26 mouse cellular contexts compared by ENCODE assay signal in the genomic region with DNA sequence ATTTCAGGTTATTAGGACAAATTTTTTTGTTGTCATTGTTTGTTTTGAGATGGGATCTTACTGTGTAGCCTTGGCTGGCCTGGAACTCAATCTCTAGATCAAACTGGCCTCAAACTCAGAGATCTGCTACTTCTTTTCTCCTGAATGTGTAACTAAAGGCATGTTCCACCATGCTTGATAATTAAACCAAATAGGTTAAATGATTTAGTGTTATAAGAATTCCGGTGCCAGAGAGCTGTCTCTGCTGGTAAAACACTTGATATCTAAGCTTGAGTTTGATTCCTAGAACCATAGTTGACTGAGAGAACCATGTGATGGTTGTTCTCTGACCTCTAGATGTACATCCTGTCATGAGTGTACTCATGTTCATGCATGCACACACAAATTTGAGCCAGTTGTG.
"Had no signal": no experiment of that assay in that cellular context is flagged by ENCODE, and none has a peak within 500 bp of the region (broad histone marks: within the 10 kb centered on the region; RNA-seq: fewer than 3 reads in every experiment).

No protein-coding gene starts in this region.

- H3K9me3 ChIP-seq: heart, embryonic 13.5 days; heart, embryonic 15.5 days; hindbrain, embryonic 12.5 days; intestine, embryonic 15.5 days; limb, embryonic 10.5 days; liver, embryonic 13.5 days; liver, embryonic 15.5 days had no signal

- DNase-seq: gastrocnemius, adult 2 months; gastrocnemius, postnatal 10 days; gastrocnemius, postnatal 25 days; heart, adult 2 months; heart, postnatal 14 days; heart, postnatal 4 days; kidney, adult 18-20 months; kidney, postnatal 14 days; kidney, postnatal 4 days; liver; liver, embryonic 13.5 days; liver, postnatal 0 days had no signal

- H3K4me3 ChIP-seq: gastrocnemius, adult 2 months; heart, adult 2 months; heart, embryonic 13.5 days; heart, embryonic 15.5 days; hindbrain, embryonic 10.5 days; hindbrain, embryonic 12.5 days; intestine, embryonic 15.5 days; layer of hippocampus, adult 2 months; left cerebral cortex, adult 2 months; limb, embryonic 10.5 days; limb, embryonic 12.5 days; liver, embryonic 13.5 days; liver, embryonic 15.5 days had no signal

- H3K27ac ChIP-seq: gastrocnemius, adult 2 months; heart, adult 2 months; heart, embryonic 13.5 days; heart, embryonic 15.5 days; hindbrain, embryonic 10.5 days; hindbrain, embryonic 12.5 days; hindbrain, embryonic 14.5 days; intestine, embryonic 15.5 days; layer of hippocampus, adult 2 months; left cerebral cortex, adult 2 months; limb, embryonic 10.5 days; limb, embryonic 12.5 days; liver, embryonic 13.5 days; liver, embryonic 15.5 days had no signal

- H3K27me3 ChIP-seq: heart, embryonic 13.5 days; heart, embryonic 15.5 days; hindbrain, embryonic 12.5 days; intestine, embryonic 15.5 days; limb, embryonic 12.5 days; liver, embryonic 13.5 days; liver, embryonic 15.5 days had no signal

- ATAC-seq: hindbrain, embryonic 16.5 days; inflammation-experienced regulatory T-cells, adult 6 months; intestine, embryonic 15.5 days; intestine, postnatal 0 days had no signal

- H3K4me1 ChIP-seq: heart, embryonic 13.5 days; heart, embryonic 15.5 days; hindbrain, embryonic 10.5 days; hindbrain, embryonic 12.5 days; intestine, embryonic 15.5 days; limb, embryonic 10.5 days; limb, embryonic 12.5 days; liver, embryonic 15.5 days had no signal

- H3K9ac ChIP-seq: heart, embryonic 13.5 days; heart, embryonic 15.5 days; hindbrain, embryonic 12.5 days; hindbrain, embryonic 14.5 days; intestine, embryonic 15.5 days; limb, embryonic 12.5 days; liver, embryonic 13.5 days; liver, embryonic 15.5 days; liver, postnatal 0 days had no signal
